Mouse (Mus musculus) CH12.LX (cell line): ENCODE measurements around the gene Tmem259.

ENCODE experiments used
- BHLHE40 ChIP-seq: IDR thresholded peaks from 2 replicates; pipeline ENCODE4 v1.6.1; 2011; ENCODE audit warnings: mild to moderate bottlenecking, low read depth, low read length, improper control_type of control experiment
- CHD2 ChIP-seq: IDR thresholded peaks from 2 replicates; pipeline ENCODE4 v1.6.1; 2011; ENCODE audit warnings: low read length, improper control_type of control experiment
- CTCF ChIP-seq, 2 experiments: IDR thresholded peaks in 1 of 2; conservative IDR thresholded peaks in 1 of 2; 2 replicates each; pipeline ENCODE4 v1.5.1; 2011 to 2012; ENCODE audit warnings: low read depth in 2 of 2, low read length in 2 of 2, improper control_type of control experiment in 1 of 2, inconsistent platforms in 1 of 2, mild to moderate bottlenecking in 1 of 2, moderate library complexity in 1 of 2
- E2F4 ChIP-seq: IDR thresholded peaks from 2 replicates; pipeline ENCODE4 v1.6.1; 2011; ENCODE audit warnings: low read depth, low read length, improper control_type of control experiment; ENCODE audit not compliant: insufficient replicate concordance
- EP300 ChIP-seq: IDR thresholded peaks from 2 replicates; pipeline ENCODE4 v1.6.1; 2011; ENCODE audit warnings: low read length, improper control_type of control experiment
- HCFC1 ChIP-seq: IDR thresholded peaks from 2 replicates; pipeline ENCODE4 v1.6.1; 2012; ENCODE audit warnings: low read depth, mild to moderate bottlenecking, inconsistent platforms, low read length, improper control_type of control experiment
- JUN ChIP-seq: IDR thresholded peaks from 2 replicates; pipeline ENCODE4 v1.6.1; 2011; ENCODE audit warnings: low read depth, mild to moderate bottlenecking, low read length, improper control_type of control experiment, moderate library complexity; ENCODE audit not compliant: insufficient read depth
- KAT2A ChIP-seq: IDR thresholded peaks from 2 replicates; pipeline ENCODE4 v1.6.1; 2012; ENCODE audit warnings: low read length, improper control_type of control experiment, inconsistent platforms; ENCODE audit not compliant: insufficient replicate concordance
- MAFK ChIP-seq: IDR thresholded peaks from 2 replicates; pipeline ENCODE4 v1.6.1; 2011; ENCODE audit warnings: low read length, improper control_type of control experiment; ENCODE audit not compliant: insufficient replicate concordance
- NELFE ChIP-seq: IDR thresholded peaks from 2 replicates; pipeline ENCODE4 v1.6.1; 2011; ENCODE audit warnings: low read depth, low read length, improper control_type of control experiment
- POLR2A ChIP-seq: IDR thresholded peaks from 2 replicates; pipeline ENCODE4 v1.6.1; 2011; ENCODE audit warnings: low read depth, mild to moderate bottlenecking, improper control_type of control experiment, low read length
- POLR2AphosphoS2 ChIP-seq: IDR thresholded peaks from 2 replicates; pipeline ENCODE4 v1.6.1; 2011; ENCODE audit warnings: low read depth, low read length, improper control_type of control experiment
- RCOR1 ChIP-seq: conservative IDR thresholded peaks from 2 replicates; pipeline ENCODE4 v1.6.1; 2012; ENCODE audit warnings: low read depth, mild to moderate bottlenecking, inconsistent platforms, low read length, improper control_type of control experiment
- TCF12 ChIP-seq: IDR thresholded peaks from 2 replicates; pipeline ENCODE4 v1.6.1; 2014; ENCODE audit warnings: low read depth, mild to moderate bottlenecking, inconsistent platforms, low read length, improper control_type of control experiment

DNA sequence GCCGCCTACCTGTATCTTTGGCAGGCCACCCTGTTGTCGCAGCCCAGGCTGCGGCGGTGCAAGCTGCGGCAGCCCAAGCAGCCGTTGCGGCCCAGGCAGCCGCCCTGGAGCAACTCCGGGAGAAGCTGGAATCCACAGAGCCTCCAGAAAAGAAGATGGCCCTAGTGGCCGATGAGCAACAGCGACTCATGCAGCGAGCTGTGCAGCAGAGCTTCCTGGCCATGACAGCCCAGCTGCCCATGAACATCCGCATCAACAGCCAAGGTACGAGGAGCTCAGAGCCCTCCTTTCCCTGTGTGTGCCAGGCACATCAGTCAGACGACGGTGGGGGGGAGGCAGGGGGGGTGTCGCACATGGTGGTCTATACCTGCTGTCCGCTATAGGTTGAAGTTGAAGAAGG is 33.5 kb downstream of the Tmem259 start:
- no peak for TF ChIP-seq EP300
- TF ChIP-seq POLR2AphosphoS2, result no peak
- no peak for TF ChIP-seq RCOR1
- TF ChIP-seq NELFE, result no peak
- TF ChIP-seq CHD2, result no peak
- TF ChIP-seq POLR2A, result no peak
- no peak for TF ChIP-seq CTCF (conservative IDR thresholded peaks at IDR 0.05 in 1 of 2, IDR thresholded peaks at IDR 0.05 in 1 of 2; ENCODE audit: low read depth in 2 of 2, low read length in 2 of 2)
- no peak for TF ChIP-seq BHLHE40
- TF ChIP-seq HCFC1, result no peak
- no peak for TF ChIP-seq MAFK
- TF ChIP-seq KAT2A, result no peak
- TF ChIP-seq E2F4, result no peak
- TF ChIP-seq TCF12, result no peak
- TF ChIP-seq JUN, result no peak
